Mouse (Mus musculus) A20 (cell line): Measurements from ENCODE around the gene Trim25.

ENCODE experiments used
- DNase-seq: peaks from one replicate; pipeline ENCODE4 v3.0.0-alpha.2; 2011; ENCODE audit warnings: low read depth, low spot score

The Trim25 gene

GRCm38 (mm10) chr11:88998974-88999722 is at the start of gene Trim25:
Gene Trim25 (plus strand): TSS chr11:88999376.
- peak; percentile 98 for DNase-seq

DNA sequence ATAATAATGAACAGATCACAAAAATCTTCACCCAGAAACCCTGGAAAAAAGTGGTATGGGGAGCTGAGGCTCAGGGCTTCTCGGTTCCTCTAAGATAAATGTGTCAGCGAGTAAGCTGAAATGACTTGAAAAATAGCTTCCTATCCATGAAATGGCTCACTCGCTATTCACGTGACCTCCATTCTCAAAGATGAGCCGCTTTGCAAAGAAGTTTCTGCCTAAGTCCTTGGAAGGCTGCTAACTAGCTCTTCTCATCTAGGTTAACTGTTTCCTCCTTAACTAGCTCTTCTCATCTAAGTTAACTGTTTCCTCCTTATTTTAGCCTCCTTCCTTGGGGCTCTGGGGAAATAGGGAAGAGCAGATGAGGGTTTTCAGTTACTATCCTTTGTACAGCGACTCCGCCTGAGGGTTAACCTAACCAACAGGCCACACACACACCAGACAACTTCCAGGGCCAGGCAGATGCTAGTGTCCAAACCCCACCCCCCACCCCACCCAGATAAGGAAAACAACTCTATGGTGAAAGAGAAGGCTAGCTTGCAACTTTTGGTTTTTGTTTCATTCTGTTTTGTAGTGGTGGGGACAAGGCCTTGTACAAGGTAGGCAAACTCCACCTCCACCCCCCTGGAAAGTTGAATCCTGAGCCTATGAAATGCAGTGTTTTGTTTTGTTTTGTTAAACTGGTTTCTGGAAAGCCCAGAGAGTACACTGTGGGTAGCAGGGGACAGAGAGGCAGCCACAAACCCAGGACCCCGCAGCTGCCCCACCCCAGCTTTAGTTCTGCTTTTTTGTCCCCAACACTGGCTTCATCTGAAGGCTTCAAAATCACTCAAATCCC is 49.2 kb upstream of the Trim25 start:
- DNase-seq: peak; percentile 69

GRCm38 (mm10) chr11:88950640-88951250 is 48.4 kb upstream of the Trim25 start:
- DNase-seq: peak; percentile 24

DNA sequence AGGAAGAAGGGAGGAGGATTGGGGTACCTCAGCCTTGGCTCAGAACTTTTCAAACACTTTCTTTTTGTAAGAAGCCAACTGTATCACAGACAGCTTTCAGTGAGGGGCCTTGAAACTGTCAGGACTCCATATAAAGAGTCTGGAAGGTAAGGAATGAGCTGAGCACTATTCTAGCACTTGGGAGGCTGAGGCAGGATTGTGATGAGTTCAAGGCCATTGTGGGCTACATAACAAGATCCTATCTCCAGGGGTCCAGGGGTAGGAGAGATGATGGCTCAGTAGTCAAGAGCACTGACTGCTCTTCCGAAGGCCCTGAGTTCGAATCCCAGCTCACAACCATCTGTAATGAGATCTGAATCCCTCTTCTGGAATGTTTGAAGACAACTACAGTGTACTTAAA is 47.6 kb upstream of the Trim25 start:
- DNase-seq: no peak

GRCm38 (mm10) chr11:88952117-88952516 is 47.1 kb upstream of the Trim25 start:
- peak; percentile 35 for DNase-seq

GRCm38 (mm10) chr11:88953582-88953981 is 45.6 kb upstream of the Trim25 start:
- DNase-seq: no peak

DNA sequence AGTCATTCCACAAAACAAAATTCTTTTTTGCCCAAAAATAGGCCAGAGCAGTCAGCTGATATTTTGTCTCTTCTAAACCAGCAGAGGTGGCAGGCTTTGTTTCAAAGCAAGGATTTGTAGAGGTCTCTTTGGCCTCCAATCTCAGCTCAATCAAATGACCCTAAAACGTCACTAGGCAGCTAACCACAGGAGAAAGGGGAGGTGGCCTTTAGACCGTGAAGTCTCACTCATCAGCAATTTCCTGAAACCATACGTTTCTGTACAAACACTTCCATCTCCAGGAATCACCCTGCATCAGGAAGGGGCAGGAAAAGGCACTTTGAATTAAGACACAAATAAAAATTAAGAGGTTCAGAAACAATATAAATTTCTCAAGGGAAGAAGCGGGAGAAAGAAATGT is 44.4 kb upstream of the Trim25 start:
- peak; percentile 82 for DNase-seq

DNA sequence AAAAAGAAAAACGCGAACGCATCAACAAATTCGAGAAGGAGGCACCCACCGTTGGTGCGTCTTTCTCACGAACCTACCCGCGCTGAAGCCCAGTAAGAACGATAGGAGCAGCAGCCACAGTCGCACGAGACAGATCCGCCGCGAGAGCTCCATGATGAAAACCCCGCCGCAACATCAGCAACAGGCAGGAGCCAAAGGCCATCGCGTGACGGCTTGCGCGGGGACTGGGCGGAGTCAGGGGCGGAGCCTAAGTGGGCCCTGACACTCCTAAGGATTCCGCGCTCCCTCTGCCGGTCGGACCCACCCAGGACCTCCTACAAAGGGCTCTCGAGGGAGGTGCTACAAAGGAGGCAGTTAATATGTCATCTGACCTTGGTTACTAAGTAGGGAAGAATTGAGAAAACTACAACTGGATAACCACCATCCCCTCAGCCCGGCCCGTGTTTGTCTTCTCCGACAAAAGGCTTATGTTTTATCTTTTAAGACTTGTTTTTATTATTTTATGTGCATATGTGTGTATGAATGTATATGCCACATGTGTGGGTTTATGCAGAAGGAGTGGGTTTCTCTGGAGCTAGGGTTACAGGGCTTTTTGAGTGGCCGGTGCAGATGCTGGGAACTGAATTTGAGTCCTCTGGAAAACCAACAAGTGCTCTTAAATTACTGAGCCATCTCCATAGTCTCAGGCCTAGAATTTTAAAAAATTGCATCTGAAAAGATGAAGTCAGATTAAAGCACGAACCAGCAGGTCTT is 43.8 kb upstream of the Trim25 start, which contains the start of gene Scpep1:
TSS of gene Scpep1 (minus strand) at position 249 of the 753 bp plus-strand sequence.
- peak; percentile 96 for DNase-seq

- no peak for DNase-seq
Measured at GRCm38 (mm10) chr11:88958851-88959250, 40.3 kb upstream of the Trim25 start.

DNA sequence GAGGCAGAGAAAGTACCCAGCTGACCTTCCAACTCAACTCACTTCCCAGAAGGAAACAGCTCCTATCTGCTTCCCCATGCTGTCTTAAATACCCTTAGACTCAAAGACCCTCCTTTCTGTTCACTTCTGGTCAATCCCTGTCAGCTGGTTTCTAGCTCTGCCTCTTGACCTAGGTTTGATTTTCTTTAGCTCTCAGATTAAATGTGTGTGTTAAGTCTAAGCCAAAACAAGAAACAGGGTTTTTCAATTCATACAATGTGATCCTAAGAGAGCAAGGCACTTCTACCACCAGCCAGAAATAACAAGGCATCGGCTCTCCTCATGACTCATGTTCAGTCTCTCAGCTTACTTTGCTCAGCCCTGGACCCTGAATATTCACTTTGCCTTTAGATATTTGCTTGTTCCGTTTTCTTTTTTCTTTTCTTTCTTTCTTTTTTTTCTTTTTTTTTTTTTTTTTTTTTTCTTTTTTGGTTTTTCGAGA is 32.3 kb upstream of the Trim25 start, which contains the start of gene Elobl:
TSS of gene Elobl (minus strand) at position 51 of the 481 bp plus-strand sequence.
- no peak for DNase-seq

DNA sequence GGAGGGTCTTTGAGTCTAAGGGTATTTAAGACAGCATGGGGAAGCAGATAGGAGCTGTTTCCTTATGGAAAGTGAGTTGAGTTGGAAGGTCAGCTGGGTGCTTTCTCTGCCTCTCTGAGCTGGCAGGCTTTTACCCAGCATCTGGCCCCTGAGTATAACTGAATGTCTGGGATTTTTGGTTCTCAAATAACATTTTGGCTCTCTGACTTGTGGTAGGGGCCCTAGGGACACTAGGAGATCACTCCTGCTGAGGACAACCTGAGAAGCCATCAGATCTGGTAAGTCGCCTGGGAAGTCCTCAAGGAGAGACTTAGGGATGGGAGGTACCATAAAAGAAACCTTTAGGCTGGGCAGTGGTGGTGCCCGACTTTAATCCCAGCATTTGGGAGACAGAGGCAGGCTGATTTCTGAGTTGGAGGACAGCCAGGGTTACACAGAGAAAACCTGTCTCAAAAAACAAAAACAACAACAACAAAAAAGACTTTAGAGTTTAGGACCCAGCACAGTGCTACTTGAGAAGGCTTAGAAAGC is 28.9 kb upstream of the Trim25 start, which contains the start of gene Coil:
TSS of gene Coil (plus strand) at position 51 of the 531 bp plus-strand sequence.
- DNase-seq: no peak

GRCm38 (mm10) chr11:88973776-88974701 is 25.1 kb upstream of the Trim25 start:
- peak; percentile 95 for DNase-seq

DNA sequence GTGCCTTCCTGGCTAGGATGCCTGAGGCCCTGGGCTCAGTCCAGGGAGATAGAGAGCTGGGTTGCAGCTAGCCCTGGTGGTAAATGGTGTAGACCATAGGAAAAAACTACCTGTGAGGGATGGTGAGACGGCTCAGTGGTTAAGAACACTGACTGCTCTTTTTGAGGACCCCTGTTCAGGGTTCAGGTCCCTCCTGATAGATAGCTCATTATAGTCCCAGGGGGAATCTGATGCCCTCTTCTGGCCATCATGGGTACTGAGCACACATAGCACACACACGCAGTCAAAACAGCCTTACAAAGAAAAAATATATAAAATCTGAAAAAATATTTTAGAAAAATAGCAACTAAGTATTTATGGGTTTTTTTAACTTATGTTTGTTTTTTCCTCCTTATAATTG is 22.9 kb upstream of the Trim25 start:
- DNase-seq: peak; percentile 71

- DNase-seq: no peak
Measured at GRCm38 (mm10) chr11:88977188-88977587, 22.0 kb upstream of the Trim25 start.

- peak; percentile 73 for DNase-seq
Measured at GRCm38 (mm10) chr11:88981337-88981736, 17.8 kb upstream of the Trim25 start.

DNA sequence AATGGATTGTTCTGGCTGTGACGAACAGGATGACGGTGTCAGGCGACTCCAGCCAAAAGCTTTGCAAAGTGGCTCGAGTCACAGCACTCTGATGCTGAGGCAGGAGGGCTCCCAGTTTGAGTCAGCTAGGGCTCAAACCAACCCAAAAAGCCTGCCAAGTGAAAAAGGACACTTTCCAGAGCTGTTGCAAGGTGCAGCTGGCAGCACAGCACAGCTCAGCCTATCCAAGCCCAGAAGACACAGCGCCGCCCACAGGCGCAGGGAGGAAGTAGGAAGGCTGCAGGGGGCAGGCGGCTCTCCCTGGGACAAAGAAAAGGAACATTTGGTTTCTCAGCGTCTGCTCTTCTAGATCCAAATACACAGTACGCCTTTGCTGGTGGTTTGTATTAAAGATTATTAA is 12.6 kb upstream of the Trim25 start:
- DNase-seq: no peak

GRCm38 (mm10) chr11:88988956-88989355 is 10.2 kb upstream of the Trim25 start:
- DNase-seq: no peak

DNA sequence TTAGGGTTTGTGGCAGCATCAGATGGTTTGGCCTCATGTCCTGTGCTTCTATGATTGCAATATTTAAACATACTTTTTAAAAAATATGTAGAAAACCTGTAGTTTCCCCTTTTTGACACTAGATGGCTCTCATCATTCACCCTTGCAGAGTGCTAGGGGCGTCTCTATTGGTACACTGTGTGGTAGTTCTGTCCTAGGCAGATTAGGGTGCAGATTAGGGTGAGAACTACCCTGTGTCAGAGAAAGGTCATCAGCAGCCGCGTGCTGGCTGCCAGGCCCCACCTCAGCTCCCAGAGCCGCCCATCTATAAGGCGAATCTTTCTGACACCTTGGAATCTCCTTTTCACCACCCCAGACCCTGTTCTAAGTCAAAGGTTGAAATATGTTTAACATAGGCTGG is 9.6 kb upstream of the Trim25 start:
- DNase-seq: peak; percentile 44

DNA sequence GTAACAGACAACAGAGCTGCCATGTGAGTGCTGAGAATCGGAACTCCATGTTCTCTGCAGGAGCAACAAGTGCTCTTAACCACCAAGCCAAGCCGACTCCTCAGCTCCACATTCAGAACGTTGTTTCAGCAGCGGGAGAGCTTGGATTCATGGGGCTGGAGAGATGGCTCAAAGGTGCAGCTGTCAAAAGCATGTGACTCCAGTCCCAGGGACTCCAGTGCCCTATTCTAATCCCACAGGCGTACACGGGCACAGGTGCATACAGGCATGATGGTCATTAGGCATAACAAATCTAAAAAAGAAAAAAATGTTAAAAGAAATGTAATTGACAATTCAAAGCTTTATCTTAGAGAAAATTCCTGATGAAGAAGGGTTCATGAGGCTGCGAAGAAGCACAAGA is 6.0 kb upstream of the Trim25 start:
- no peak for DNase-seq

DNA sequence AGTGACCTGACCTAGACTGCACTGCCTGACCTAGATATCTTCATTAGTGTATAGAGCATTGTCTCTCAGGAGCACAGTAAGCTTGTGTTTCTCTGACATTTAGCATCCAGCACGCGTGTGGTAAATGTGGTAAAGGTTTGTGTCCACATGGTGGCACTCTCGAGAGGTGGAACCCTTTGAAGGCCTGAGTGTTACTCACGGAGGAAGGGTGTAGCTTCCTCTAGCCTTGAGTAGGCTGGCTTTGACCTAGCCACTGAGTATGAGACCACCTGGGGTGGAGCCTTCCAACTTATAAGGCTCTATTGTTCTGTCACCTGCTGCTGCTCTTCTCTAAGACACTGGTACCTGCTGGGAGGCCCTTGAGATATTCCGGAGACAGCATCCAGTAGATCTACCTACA is 5.6 kb upstream of the Trim25 start:
- DNase-seq: peak; percentile 82
